Mouse (Mus musculus) left cerebral cortex, postnatal 36 days (tissue): ENCODE results near the gene Defb29. TPM values are rescaled to one million over a fixed set of nuclear protein-coding genes. Genes with fewer than 3 reads are reported as not detected.

Experiments
- DNase-seq, 2 experiments: peaks; one replicate each; pipeline ENCODE4 v3.0.0; 2021 to 2022; ENCODE audit warnings: low spot score in 2 of 2, mixed read lengths in 1 of 2
- intact Hi-C: fragments of 180-260 bp; cut with DNase I; formaldehyde crosslinking; loops from one replicate; pipeline ENCODE4 v1.15.1; 2025
- total RNA-seq, 2 experiments: library from RNA; stranded (reverse); gene quantifications; 2 replicates each; pipeline ENCODE4 v1.2.3; 2021

The Defb29 gene
- total RNA-seq: not detected

DNA sequence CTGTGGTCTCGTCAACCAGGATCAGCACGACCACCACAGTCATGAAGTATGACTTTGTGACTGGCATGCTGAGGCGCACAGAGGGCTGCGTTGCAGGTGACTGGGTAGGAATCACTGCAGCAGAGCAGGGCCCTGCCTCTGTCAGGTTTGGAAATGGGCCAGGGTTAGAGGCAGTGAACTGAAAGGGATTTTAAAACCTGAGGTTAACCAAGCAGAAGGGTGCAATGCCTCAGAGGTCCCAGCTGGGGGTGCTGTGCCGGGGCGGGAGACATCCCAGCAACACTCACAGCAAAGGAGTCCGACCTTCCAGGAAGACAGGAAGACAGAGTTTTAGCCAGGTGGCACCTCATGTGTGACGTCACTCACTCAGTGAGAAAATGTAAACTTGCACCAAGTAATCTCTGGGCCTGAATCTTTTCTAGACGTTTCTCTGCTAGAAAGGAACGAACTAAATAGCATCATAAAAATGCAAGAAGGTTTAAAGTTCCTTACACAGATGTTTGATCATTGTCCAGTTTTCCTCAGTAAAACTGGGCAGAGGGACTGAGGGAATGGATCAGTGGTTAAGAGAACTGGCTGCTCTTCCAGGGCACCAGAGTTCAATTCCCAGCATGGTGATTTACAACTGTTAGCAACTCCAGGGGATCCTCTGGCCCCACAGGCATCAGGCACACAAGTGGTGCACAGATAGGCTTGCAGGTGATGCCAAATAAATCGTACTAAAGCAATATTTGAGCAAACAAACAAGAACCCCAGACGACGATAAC, at the start of gene Defb29:
Gene Defb29, minus strand, starts transcription at position 155 of the 767 bp plus-strand sequence.
- intact Hi-C loops: loop anchor here (5.0 kb wide), 1 partner anchor 88 kb away; no protein-coding TSS in a partner anchor

DNA sequence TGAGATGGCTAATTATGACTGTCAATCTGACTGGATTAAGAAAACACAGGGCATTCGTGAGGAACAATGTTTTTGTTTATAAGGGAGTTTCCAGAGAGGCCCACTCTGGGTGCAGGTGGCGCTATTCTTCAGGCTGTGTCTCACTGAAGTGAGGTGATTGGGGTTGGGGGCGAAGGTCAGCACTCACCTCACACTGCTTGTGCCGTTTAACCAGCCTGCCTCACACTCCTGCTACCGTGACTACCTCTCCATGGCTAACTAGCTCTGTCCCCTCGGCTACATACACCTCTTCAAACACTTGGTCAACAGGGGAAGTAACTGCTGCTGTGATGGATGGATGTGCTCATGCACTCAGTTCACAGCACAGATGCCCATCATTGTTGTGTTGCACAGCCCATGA, 49.1 kb upstream of the Defb29 start:
- no peak for DNase-seq
- intact Hi-C loops: no loop called here

More for the DNA sequence above, at the start of gene Defb29:
- DNase-seq: no peak

DNA sequence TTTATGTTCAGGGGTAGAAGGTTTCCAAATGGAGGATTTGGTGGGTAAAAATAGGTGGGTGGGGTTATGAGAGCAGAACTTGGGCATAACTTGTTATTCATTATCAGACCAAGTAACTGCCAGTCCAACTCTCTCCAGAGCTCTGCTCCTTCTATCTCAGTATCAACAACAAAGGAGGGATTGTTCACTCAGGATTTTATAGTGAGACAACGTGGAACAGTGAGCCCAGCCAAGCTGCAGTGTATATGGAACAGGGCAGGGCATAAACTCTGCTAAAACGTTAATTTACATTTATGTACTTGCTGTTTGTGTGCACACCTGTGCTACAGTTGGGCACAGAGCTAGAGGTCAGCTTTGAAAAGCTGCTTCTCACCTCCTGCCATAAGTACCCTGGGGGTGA, 48.6 kb upstream of the Defb29 start:
- no peak for DNase-seq
- intact Hi-C loops: no loop called here

DNA sequence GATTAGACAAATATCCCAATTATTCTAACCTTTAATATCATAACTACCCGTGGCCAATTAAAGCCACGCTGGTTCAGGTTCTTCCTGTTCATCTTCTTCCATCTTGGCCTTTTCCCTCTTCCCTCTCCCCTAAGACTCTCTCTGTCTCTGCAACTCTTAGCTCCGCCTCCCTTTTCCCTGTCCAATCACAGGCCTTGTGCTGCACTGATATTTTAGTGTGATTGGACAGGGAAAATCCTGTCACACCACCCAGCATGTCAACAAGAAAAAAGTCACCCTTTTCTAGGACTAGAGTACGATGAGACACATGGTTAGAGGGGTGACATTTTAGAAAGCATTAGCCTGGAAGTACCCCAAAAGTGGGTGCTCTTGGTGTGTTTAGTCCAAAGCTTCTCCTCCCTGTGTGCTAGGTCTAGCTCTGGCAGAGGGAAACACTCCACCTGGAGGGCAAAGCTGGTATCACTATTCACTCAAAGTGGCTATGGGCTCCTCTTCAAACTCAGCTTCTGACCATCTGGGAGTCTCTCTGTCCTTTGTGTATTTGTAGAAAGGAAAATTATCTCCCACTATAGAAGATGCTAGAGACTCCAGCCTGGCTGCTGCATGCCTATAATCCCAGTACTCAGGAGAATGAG, 47.1 kb upstream of the Defb29 start:
- no peak for DNase-seq

DNA sequence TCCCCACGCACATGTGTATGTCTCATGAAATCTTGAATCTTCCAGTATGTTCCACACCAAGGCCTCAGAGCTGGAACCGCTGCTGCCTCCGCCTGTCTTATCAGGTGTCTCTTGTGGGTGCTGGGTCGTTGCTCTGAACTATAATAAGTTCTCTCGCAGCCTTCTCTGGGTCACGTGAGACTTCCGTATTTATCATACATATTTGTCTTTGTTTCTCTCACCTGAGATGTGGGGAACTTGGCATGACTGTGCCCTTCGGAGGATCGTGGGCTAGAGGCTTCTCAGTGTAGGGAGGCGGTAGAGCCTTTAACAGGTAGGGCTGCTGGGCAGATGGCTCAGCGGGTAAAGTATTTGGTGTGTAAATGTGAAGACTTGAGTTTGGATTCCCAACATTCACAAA, 40.7 kb upstream of the Defb29 start:
- intact Hi-C loops: no loop called here
- no peak for DNase-seq

More for the DNA sequence above, 47.1 kb upstream of the Defb29 start:
- intact Hi-C loops: no loop called here

DNA sequence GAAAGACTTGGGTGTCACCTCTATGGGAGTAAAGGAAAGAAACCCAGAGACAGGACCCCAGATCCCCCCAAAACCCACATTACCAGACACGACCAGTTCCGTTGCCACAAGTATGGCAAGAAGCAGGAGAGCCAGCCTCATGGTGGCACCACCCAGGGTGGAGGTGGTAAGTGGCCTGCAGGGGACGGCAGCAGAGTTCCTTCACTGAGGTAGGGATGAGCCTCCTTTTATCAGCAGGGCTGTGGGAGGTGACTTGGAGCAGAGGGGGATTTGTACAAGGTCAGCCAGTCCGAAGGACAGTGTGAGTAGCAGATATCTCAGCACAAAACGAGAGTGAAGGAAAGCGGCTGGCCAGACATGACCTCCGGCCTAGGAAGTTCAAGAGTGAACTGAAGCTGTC, 40.2 kb upstream of the Defb29 start, which contains the start of gene Defb19:
Gene Defb19, minus strand, starts transcription at position 206 of the 400 bp plus-strand sequence.
- DNase-seq: no peak
- intact Hi-C loops: no loop called here

DNA sequence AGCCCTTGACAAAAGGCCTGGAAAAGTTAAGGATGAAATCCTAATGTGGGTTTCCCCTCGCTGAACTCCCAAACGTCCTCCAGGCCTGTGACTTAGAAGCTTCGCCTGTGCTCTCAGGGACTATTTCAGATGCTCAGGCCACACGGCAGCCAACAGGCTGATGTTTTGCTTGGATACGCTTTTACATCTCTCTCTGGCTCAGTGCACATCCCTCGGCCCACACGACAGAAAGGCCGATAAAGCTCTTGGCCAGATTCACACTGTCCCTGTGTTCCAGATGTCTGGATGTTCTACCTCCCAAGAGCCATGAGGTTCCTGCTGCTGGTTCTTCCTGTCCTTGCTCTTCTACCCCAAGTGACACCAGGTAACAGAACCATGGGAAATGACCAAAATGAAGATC, 33.6 kb upstream of the Defb29 start:
- no peak for DNase-seq
- intact Hi-C loops: no loop called here

DNA sequence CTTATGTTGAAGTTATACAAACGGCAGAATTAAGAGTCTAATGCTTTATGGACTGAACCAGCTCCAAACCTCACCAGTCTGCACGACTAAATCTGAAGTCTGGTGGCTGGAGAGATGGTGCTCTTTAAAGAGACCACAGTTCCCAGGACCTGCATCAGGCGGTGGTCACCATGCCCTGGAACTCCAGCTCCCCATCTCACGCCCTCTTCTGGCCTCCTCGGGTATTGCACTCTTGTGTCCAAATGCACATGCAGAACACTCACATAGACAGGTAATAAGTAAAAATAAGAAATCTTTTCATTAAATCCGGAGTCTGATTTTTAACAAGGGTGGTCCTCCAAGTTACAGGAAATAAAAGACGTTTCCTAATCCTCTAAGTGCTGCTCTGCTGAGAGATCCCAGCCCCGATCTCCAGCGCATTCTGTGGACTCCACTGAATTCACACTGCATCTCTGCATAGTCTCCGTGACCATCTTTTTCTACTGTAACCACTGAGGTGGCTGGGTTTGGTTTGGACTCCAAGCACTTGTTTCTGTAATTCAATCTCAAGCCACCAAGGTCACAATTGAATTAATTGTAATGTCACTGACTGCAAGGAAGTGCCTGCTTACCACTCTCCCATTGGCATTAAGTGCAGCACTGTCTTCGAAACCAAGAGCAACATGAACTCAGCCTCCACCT, 32.4 kb upstream of the Defb29 start, which contains the start of gene Defb21:
Gene Defb21, plus strand, starts transcription at position 631 of the 681 bp plus-strand sequence.
- DNase-seq: no peak
- intact Hi-C loops: no loop called here

DNA sequence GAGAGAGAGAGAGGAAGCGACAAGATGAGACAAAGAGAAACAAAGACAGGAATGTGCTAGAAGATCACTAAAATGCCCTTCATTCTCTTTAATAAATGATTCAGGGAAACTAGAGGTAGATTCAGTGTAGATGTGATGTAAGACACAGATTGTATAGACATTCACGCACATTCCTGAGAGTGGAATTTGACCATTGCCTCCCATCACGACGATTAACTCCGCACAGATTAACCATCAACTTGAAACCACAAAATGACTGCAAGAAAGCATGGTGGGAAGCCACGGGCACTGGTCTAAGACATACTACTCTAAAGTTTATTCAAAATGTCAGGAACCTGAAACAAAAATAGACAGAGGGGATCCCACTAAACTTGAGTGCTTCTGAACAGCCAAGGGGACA, 30.4 kb upstream of the Defb29 start:
- intact Hi-C loops: no loop called here
- DNase-seq: no peak

DNA sequence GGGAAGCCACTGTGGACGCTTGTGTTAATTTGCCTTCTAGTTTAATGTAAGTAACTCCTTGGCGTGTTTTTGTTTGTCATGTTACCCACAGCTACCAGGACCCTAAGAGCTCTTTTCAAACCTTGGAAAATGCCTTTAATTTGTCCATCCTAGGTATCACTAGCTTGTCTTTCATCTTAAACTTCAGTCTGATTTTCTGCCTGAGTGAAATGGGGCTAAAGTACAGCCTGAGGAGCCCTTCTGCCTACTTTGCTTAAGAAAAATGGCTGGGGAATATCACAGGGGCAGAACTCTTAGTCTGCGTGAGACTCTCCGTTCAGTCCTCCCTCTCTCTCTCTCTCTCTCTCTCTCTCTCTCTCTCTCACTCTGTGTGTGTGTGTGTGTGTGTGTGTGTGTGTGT, 30.0 kb upstream of the Defb29 start:
- DNase-seq: no peak
- intact Hi-C loops: no loop called here

DNA sequence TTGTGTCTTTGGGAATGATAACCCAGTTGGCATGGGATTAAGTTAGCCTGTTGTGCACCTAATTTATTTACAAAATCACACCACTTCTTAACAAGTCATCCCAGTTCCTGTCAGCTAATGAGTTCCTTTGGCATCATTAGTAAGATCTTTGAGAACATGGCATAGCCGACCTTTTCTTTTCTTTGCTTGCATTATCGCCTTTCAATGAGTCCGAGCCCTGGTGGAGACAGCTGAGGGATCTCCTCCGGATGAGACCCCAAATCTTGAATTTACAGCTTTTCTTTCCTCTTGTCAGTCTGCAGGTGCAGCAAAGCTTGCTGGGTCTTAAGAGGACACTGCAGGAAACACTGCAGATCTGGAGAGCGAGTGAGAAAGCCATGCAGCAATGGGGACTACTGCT, 29.1 kb upstream of the Defb29 start, which contains the start of gene Gm17416:
Gene Gm17416, plus strand, starts transcription at position 301 of the 400 bp plus-strand sequence.
- intact Hi-C loops: no loop called here
- DNase-seq: no peak

DNA sequence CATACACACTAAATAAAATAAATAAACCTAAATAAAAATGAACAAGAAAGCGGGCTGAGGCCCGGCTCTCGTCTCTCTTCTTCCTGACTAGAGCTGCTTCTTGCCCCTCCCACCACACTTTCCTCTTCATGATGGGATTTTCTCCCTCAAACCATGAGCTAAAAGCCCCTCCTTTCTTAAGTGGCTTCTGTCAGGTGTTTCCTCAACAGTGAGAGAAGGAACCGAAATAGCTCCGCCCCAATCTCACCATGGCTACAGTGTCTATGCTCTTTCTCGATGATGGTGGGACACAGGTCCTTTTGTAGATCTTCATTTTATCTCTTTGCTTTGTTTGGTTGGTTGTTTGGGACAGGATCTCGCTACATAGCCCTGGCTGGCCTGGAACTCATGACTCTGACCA, 16.8 kb upstream of the Defb29 start:
- intact Hi-C loops: no loop called here
- DNase-seq: no peak

DNA sequence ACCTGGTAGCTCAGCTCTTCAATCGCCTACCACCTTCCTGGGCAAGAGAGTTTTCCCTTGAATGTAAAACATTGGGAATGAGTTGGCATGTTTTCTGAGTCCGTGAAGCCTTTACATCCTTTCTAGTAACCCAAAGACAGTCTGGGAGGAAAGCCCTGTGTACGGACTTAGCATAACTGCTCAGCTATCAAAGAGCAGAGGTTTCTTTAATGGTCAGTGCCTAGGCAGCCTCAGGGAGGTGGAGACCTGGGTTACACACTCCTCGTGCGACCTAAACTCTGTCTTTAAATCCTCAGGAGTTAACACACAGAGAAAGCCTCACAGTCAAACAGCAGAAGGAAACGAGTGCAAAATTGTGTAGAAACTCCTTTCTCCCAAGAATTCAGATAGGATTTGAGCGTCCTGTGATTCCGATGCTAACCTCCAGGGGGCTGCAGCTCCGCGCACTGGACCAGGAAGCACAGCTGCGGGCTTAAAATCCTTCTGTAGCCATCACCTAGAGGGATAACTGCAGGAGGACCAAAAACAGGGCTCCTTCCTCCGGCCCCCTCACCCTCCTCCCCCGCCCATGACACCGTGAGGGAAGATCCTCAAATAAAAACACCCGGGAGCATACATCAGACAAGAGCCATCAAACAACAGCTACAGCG, 14.0 kb upstream of the Defb29 start:
- intact Hi-C loops: no loop called here
- peak; percentile 37 to 50 for DNase-seq

DNA sequence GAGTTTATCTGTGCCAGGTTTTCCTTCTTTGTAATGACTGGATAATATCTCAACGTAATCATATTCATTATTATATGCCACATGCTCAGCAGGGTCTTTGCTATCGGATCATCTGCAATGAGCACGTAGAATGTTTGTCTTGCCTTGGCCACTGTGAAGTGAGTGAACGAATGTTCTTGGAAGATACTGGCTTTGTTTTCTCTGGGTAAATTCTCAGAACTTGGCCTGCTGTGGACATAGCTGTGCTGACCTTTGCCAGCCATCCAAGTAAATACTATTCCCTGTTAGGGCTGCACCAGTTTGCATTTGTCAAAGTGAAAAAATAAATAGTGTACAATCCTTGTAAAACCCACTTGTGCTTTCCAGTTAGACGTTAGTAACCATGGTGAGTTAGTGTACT, 8.2 kb upstream of the Defb29 start:
- no peak for DNase-seq
- intact Hi-C loops: no loop called here

DNA sequence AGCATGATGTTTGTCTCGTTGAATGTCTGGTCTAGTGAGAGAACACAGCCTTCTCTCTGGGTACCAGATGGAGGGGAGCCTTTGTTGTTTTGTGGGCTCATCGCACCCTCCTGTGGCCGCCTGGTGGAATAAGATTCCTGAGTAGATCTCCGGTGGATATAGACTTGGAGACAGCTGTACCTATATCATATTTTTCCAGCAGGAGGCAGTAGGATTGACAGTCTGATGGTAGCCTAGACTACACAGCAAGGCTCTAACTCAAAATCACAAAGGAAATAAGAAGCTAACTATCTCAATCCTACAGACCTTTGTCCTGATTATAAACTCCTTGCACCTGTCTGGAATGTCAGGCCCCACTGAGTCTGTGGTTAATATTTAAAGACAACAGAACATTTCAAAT, 4.8 kb upstream of the Defb29 start:
- intact Hi-C loops: loop anchor here (2.0 to 5.0 kb wide), 2 partner anchors 74 to 92 kb away; no protein-coding TSS in a partner anchor
- peak; percentile 37 to 52 for DNase-seq

DNA sequence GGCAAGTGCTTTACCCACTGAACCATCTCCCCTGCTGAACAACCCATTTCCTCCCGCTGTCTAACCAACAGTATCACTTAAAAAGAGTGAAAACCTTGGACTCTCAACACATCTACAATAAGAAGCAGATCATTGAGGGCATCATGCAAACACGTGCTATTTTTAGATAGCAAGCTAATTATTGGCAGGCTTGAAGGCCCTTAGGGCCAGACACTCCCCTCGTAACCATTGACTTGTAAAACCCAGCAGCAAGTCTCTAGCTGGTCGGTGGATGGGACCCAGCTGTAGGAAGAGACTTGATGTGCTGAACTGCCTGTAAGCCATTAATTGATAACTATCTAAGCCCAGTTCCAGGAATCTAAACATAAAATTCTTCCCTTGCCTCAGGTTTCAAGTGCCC, 3.6 kb upstream of the Defb29 start:
- no peak for DNase-seq
- intact Hi-C loops: loop anchor here (5.0 kb wide), 1 partner anchor 91 kb away; no protein-coding TSS in a partner anchor

DNA sequence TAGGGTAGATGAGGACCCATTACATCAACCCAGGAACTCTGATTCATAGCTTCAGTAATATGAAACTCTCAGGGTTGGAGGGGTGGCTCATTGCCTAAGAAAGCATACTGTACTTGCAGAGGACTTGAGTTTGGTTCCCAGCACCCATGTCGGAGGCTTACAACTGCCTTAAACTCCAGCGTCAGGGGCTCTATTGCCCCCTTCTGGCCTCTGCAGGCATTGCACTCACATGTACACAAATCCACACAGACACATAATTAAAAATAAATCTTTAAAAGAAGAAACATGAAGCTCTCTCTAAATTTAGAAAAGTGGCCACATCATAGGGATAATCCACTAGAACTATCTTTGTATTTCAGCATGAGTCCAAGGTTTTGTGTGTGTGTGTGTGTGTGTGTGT, 3.0 kb upstream of the Defb29 start:
- no peak for DNase-seq
- intact Hi-C loops: loop anchor here (5.0 kb wide), 1 partner anchor 91 kb away; no protein-coding TSS in a partner anchor

DNA sequence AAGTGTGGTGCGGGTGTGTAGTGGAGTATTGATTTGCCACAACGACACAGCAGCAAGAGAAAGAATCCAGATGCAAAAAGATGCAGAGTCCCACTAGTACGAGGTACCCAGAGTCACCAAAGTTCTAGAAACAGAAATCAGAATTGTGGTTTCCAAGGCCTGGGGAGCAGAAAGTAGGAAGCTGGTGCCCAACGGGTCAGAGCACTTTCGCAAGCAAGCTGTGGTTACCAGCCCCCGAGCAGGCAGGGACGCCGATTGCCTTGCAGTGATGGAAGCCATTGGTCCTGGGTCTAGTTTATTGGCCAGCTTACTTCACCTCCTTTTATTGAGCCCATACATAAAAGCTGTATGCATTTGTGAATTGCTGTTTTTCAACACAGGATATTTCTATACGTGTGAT, 2.1 kb upstream of the Defb29 start:
- no peak for DNase-seq
- intact Hi-C loops: loop anchor here (5.0 kb wide), 1 partner anchor 90 kb away; no protein-coding TSS in a partner anchor

DNA sequence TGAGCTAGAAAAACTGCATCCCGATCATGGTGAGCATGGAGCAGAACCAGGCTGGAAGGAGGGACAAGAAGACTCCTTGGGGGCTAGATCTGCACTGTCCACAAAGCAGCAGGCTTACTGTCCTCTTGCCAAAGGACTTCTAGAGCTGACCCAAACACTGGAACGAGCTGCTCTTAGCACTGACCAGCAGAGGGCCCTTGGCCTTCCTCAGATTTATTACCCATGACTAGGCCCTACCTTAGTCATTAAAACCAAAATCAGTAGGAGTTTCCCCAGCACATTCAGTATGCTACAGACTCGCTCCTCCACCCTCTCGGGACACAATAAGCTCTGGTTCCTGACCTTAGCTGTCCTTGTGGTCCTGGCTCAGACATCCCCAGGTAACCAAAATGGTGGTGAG, 21.9 kb downstream of the Defb29 start, which contains the start of gene Defb28:
Gene Defb28, plus strand, starts transcription at position 275 of the 400 bp plus-strand sequence.
- intact Hi-C loops: no loop called here
- DNase-seq: no peak

DNA sequence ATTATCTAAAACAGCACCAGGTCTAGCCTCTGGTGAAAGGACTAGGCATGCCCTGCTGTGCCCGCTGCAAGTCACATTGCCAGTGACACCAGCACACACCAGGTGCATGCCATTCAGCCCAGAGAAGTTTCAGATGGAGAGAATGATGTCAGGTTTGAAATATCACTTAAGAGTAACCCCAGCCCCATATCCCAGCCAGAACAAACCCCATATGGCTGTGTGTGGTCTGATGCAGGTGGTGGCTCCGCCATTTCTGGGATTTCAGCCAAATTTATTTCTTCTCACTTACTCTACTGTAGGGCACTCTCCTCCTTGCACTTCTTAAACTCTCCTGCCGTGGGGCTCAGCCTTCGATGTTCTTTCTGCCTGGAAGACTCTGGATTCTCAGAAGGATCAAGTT, 23.8 kb downstream of the Defb29 start:
- no peak for DNase-seq
- intact Hi-C loops: no loop called here
